Mouse (Mus musculus) midbrain, embryonic 11.5 days (tissue): ENCODE results near the gene Trim30d. TPM values are rescaled to one million over a fixed set of nuclear protein-coding genes. Genes with fewer than 3 reads are reported as not detected.
"Not testable (repeated sequence)": the region's sequence is repeated elsewhere in the genome, so short reads cannot be mapped to it uniquely, and the experiment has no call there.

Experiments used
- ATAC-seq: fragments of 200-750 bp; cut with Nextera tagmentation; 2 replicates; pipeline ENCODE4 v1.8.0; 2017; ENCODE audit warnings: moderate TSS enrichment, moderate library complexity; ENCODE audit not compliant: low FRiP score
- DNase-seq: peaks from one replicate; pipeline ENCODE4 v3.0.0; 2015; ENCODE audit warnings: low spot score; ENCODE audit errors: missing footprints
- H3K27ac ChIP-seq: fragments of 300-500 bp; sonication (generic); 2 replicates; pipeline ENCODE4 v1.5.1; 2014; ENCODE audit warnings: low read depth, low read length
- H3K27me3 ChIP-seq: fragments of 300-500 bp; sonication (generic); 2 replicates; pipeline ENCODE4 v1.6.1; 2014; ENCODE audit warnings: mild to moderate bottlenecking, low read length, moderate library complexity, mixed read lengths; ENCODE audit not compliant: control insufficient read depth, insufficient read depth
- H3K36me3 ChIP-seq: fragments of 300-500 bp; sonication (generic); 2 replicates; pipeline ENCODE4 v1.6.1; 2014; ENCODE audit warnings: mild to moderate bottlenecking, low read length, moderate library complexity, mixed read lengths; ENCODE audit not compliant: control insufficient read depth, insufficient read depth
- H3K4me1 ChIP-seq: fragments of 300-500 bp; sonication (generic); 2 replicates; pipeline ENCODE4 v1.6.1; 2014; ENCODE audit warnings: low read length; ENCODE audit not compliant: control insufficient read depth, insufficient read depth
- H3K4me2 ChIP-seq: fragments of 300-500 bp; sonication (generic); 2 replicates; pipeline ENCODE4 v1.6.1; 2014; ENCODE audit warnings: mild to moderate bottlenecking, moderate library complexity
- H3K4me3 ChIP-seq: fragments of 300-500 bp; sonication (generic); 2 replicates; pipeline ENCODE4 v1.5.1; 2014; ENCODE audit warnings: low read depth, low read length
- H3K9ac ChIP-seq: fragments of 300-500 bp; sonication (generic); 2 replicates; pipeline ENCODE4 v1.6.1; 2014; ENCODE audit warnings: low read length
- H3K9me3 ChIP-seq: fragments of 300-500 bp; sonication (generic); 2 replicates; pipeline ENCODE4 v1.6.1; 2016; ENCODE audit warnings: low read length; ENCODE audit not compliant: control insufficient read depth
- WGBS: fragments of 180-500 bp; shearing (Covaris S2); extraction: QIAGEN DNeasy Blood & Tissue Kit; methylation state at CpG from one replicate; pipeline ENCODE4 v1.1.7; 2014; 5-methylcytosine and 5-hydroxymethylcytosine counted together
- polyA plus RNA-seq: library from polyadenylated mRNA; unstranded; fragments of >200 nt; fragmentation: Nextera tagmentation; extraction: Ambion mirVana; gene quantifications from 2 replicates; pipeline ENCODE4 v1.2.1, GENCODE M21; 2014

The Trim30d gene
- polyA plus RNA-seq, result 0.07 and 0.34 TPM in 2 replicates

- H3K4me2 ChIP-seq, H3K4me3 ChIP-seq, H3K9me3 ChIP-seq, H3K4me1 ChIP-seq, H3K27ac ChIP-seq, ATAC-seq, H3K27me3 ChIP-seq, H3K36me3 ChIP-seq, H3K9ac ChIP-seq, DNase-seq: not testable (repeated sequence)
Observed at GRCm38 (mm10) chr7:104507421-104508065, at the start of gene Trim30d. Gene Trim30d, minus strand, starts transcription at chr7:104507849.

GRCm38 (mm10) chr7:104552700-104553099 is 45.1 kb upstream of the Trim30d start:
- Histone ChIP-seq H3K9ac (no peak overlapping the region), H3K27me3 (no peaks in the 10 kb centered on the region), H3K4me1 (no peaks in the 10 kb centered on the region), H3K27ac (no peak overlapping the region), H3K36me3 (no peaks in the 10 kb centered on the region), H3K4me3 (no peak overlapping the region), H3K4me2 (no peak overlapping the region), H3K9me3 (no peaks in the 10 kb centered on the region)
- DNase-seq (no peak), ATAC-seq (no peak)
- WGBS, result 72% methylated on average over 1 of the region's 1 CpGs

GRCm38 (mm10) chr7:104549833-104550232 is 42.2 kb upstream of the Trim30d start, which contains the start of gene Olfr651:
Gene Olfr651, plus strand, starts transcription at chr7:104550133.
- H3K36me3 ChIP-seq, result no peaks in the 10 kb centered on the region
- H3K4me2 ChIP-seq, result no peak within 1 kb of the TSS
- no peak within 1 kb of the TSS for H3K9ac ChIP-seq
- H3K4me3 ChIP-seq, result no peak within 1 kb of the TSS
- no peak for DNase-seq
- WGBS, result 82% methylated on average over 5 of the region's 5 CpGs
- ATAC-seq, result no peak
- no peaks in the 10 kb centered on the region for H3K27me3 ChIP-seq
- no peaks in the 10 kb centered on the region for H3K9me3 ChIP-seq
- no peaks in the 10 kb centered on the region for H3K4me1 ChIP-seq
- no peak within 1 kb of the TSS for H3K27ac ChIP-seq

- Histone ChIP-seq H3K4me3 (peak overlapping the region; percentile 48), H3K4me1 (no peaks in the 10 kb centered on the region), H3K36me3 (no peaks in the 10 kb centered on the region), H3K9ac (peak overlapping the region; percentile 68), H3K9me3 (no peaks in the 10 kb centered on the region), H3K27ac (no peak overlapping the region), H3K27me3 (no peaks in the 10 kb centered on the region), H3K4me2 (peak overlapping the region; percentile 52)
- WGBS, result 3% methylated on average over 46 of the region's 59 CpGs
- DNase-seq (peak; percentile 93), ATAC-seq (peak; percentile 99)
Observed at GRCm38 (mm10) chr7:104501589-104502371, 5.9 kb downstream of the Trim30d start.

- DNase-seq, H3K27me3 ChIP-seq, H3K4me3 ChIP-seq, H3K9ac ChIP-seq, H3K36me3 ChIP-seq, H3K27ac ChIP-seq, H3K4me2 ChIP-seq, H3K9me3 ChIP-seq, ATAC-seq, H3K4me1 ChIP-seq: not testable (repeated sequence)
- 72% methylated on average over 6 of the region's 6 CpGs for whole genome bisulfite sequencing
Observed at GRCm38 (mm10) chr7:104501186-104501585, 6.5 kb downstream of the Trim30d start.

- H3K4me1 ChIP-seq, ATAC-seq, H3K36me3 ChIP-seq, H3K27ac ChIP-seq, H3K9me3 ChIP-seq, H3K4me3 ChIP-seq, H3K9ac ChIP-seq, H3K27me3 ChIP-seq, H3K4me2 ChIP-seq, DNase-seq: not testable (repeated sequence)
- 63% methylated on average over 6 of the region's 8 CpGs for WGBS
Observed at GRCm38 (mm10) chr7:104499464-104499863, 8.2 kb downstream of the Trim30d start.

- Histone ChIP-seq H3K36me3 (no peaks in the 10 kb centered on the region), H3K9me3 (no peaks in the 10 kb centered on the region), H3K4me3 (no peak within 1 kb of the TSS), H3K9ac (no peak within 1 kb of the TSS), H3K27me3 (no peaks in the 10 kb centered on the region), H3K4me2 (no peak within 1 kb of the TSS), H3K27ac (no peak within 1 kb of the TSS), H3K4me1 (no peaks in the 10 kb centered on the region)
- WGBS, result 76% methylated on average over 3 of the region's 3 CpGs
- ATAC-seq, result no peak
- DNase-seq, result no peak
Observed at GRCm38 (mm10) chr7:104465065-104465744, 42.4 kb downstream of the Trim30d start, which contains the start of gene Trim30a. Gene Trim30a, minus strand, starts transcription at chr7:104465193.

GRCm38 (mm10) chr7:104445961-104446645 is 61.5 kb downstream of the Trim30d start:
- WGBS, result 64% methylated on average over 2 of the region's 2 CpGs
- DNase-seq, result no peak

More at GRCm38 (mm10) chr7:104445961-104446645, 61.5 kb downstream of the Trim30d start:
- Histone ChIP-seq H3K9ac (no peak overlapping the region), H3K4me1 (no peaks in the 10 kb centered on the region), H3K4me2 (no peak overlapping the region), H3K27me3 (no peaks in the 10 kb centered on the region), H3K27ac (no peak overlapping the region), H3K36me3 (no peaks in the 10 kb centered on the region), H3K9me3 (no peaks in the 10 kb centered on the region), H3K4me3 (no peak overlapping the region)
- no peak for ATAC-seq
